Mouse (Mus musculus) layer of hippocampus, adult 2 months (tissue): ENCODE measurements around the gene Phyhd1. TPM values are rescaled to one million over a fixed set of nuclear protein-coding genes. Genes with fewer than 3 reads are reported as not detected.

ENCODE experiments used
- DNase-seq, 2 experiments: peaks; one replicate each; pipeline ENCODE4 v3.0.0; 2022; ENCODE audit warnings: low spot score in 2 of 2
- H3K27ac ChIP-seq: fragments of 200-600 bp; 2 replicates; pipeline ENCODE4 v1.8.1; 2022
- H3K4me3 ChIP-seq: fragments of 200-600 bp; 2 replicates; pipeline ENCODE4 v1.8.1; 2022; ENCODE audit warnings: mild to moderate bottlenecking
- CTCF ChIP-seq: fragments of 200-600 bp; conservative IDR thresholded peaks from 2 replicates; pipeline ENCODE4 v1.8.1; 2022; ENCODE audit warnings: antibody characterized with exemption, mild to moderate bottlenecking, moderate library complexity
- total RNA-seq, 2 experiments: library from RNA; stranded (reverse); gene quantifications; 2 replicates each; pipeline ENCODE4 v1.2.3; 2021

Gene Phyhd1
- total RNA-seq, 2 experiments from 2014 or later: 21.5 to 22.2 TPM

DNA sequence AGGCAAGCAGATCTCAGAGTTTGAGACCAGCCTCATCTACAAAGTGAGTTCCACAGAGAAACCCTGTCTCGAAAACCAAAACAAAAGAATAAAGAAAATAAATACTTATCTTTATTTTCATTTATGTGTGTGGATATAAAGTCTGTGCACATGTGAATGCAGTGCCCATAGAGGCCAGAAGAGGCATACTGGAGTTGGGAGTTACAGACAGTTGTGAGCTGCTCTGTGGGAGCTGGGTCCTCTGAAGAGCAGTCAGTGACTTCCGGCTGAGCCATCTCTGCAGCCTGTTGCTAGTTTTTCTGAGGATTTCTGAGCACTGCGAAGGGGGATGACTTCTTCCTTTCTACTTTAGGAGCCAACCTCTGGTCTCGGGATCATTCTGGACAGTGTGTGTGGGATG is 50.1 kb downstream of the Phyhd1 start:
- no peak for DNase-seq
- Histone ChIP-seq H3K4me3 (no peak overlapping the region), H3K27ac (no peak overlapping the region)
- peak; percentile 45 for TF ChIP-seq CTCF

DNA sequence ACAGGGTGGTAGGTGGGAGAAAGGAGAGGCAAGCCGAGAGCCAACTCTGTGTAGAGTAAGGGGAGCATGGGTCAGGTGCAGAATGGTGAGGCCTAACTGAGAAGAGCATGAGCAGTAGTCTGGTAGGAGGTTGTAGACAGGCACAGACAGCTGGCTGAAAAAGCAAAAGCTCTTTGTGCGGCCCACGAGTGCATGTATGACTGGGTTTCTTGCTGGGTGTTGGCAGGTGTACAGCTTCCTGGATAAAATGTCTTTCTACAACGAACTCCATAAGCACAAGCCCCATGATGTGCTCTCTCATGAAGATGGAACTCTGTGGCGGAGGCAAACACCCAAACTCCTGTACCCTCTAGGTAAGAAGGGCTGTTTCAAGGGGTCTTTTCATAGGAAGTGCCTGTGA is 51.0 kb downstream of the Phyhd1 start:
- Histone ChIP-seq H3K4me3 (no peak overlapping the region), H3K27ac (peak overlapping the region; percentile 43; the same call in 1 of the 2 replicates)
- no peak for TF ChIP-seq CTCF
- peak in 1 of 2 experiments; percentile 47 for DNase-seq

DNA sequence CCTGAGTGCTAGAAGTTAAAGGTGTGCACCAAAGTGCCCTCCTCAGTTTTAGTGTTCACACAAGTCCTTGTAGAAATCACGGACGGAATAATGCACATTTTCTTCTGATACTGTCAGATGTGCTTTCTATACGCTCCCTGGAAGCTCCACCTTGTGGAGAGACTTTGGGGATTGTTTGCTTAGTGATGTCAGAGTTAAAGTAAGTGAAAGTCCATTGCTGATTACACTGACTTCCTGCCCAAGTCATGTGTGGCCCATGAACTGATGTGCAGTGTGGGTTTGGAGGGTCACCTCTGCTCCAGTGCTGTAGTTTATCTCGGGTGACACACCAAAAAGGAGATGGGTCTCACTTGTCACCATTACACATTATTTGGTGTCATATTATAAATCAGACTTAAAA is 53.3 kb downstream of the Phyhd1 start:
- Histone ChIP-seq H3K27ac (no peak overlapping the region), H3K4me3 (no peak overlapping the region)
- TF ChIP-seq CTCF: no peak
- no peak for DNase-seq

DNA sequence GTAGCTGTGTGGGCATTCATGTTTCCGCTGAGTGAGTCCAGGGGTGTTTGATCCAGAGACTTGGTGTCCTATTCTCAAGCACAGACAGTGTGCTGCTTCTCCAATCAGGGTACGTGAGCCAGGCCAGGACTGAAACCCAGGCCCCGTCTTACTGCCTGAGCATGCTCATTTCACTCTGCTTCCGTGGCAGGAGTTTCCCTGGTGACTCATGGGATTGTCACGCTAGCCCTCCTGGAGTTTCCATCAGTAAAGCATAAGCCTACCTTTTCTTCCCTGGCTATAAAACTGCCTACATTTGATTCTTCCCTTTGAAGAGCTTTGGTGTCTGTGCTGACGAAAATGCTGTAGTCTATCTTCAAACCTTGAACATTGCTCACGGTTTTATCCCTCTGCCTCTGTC is 57.1 kb downstream of the Phyhd1 start:
- Histone ChIP-seq H3K27ac (no peak overlapping the region), H3K4me3 (no peak overlapping the region)
- TF ChIP-seq CTCF: no peak
- DNase-seq: no peak

DNA sequence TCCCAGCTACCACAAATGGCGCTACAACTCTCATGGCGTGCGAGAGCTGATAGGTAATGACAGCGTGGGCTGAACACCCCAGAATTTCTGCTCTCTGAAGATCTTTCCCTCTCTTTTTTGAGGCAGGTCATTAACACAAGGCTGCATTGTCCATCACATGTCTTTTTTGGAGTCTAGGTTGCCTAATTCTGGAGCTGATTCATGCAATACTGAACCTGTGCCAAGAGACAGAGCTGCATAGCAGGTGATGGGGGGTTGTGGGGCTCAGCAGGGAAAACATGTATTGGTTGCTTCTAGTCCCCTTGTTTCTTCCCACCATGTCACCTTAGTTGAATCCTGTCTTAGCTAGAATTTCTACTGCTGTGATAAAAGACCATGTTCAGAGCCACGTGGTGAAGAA is 59.3 kb downstream of the Phyhd1 start:
- Histone ChIP-seq H3K27ac (no peak overlapping the region), H3K4me3 (no peak overlapping the region)
- TF ChIP-seq CTCF: no peak
- no peak for DNase-seq

DNA sequence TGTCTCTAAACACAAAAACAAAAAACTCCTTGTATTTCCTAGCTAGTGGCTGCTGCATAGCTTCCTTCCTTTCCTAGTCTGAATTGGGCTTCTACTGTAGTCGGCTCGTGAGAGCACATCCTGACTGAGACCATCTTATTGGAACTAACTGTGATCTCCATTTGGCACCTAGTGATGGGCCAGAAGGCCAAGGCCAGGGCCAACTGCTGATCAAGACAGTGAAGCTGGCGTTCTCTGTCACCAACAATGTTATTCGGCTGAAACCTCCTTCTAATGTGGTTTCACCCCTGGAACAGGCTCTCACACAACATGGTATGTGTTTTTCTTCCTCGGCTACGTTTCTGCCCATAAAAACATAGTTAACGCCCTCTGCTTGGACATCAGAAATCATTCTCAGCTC is 61.3 kb downstream of the Phyhd1 start:
- Histone ChIP-seq H3K27ac (no peak overlapping the region), H3K4me3 (no peak overlapping the region)
- no peak for TF ChIP-seq CTCF
- no peak for DNase-seq

DNA sequence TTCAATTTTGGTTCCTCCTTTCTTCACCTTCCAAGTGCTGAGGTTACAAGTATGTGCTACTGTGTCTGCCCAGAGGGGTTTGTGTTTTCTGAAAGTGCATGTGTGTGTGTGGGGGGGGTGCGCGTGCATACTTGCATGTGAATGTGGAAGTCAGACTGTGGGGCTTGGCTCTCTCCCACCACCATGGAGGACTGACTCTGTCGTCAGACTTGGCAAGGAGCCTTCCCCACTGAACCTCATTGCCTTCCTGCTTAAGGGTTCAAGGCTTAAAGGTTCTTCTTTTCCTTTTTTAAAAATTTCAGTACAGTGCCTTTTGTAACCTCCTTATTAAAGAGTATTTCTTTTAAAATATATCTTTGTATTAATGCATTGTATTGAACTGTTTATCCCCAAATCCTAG is 62.8 kb downstream of the Phyhd1 start:
- Histone ChIP-seq H3K27ac (no peak overlapping the region), H3K4me3 (no peak overlapping the region)
- no peak for DNase-seq
- no peak for TF ChIP-seq CTCF

Other genes with a start within 250 kb of the Phyhd1 start
- 10 to 100 TPM; 37.3 to 37.4 TPM for gene Wdr34, start 217.3 kb upstream of the Phyhd1 start, total RNA-seq
- gene Set, start 208.8 kb upstream of the Phyhd1 start, total RNA-seq: 100 to 1,000 TPM; 171 to 197 TPM
- gene Pkn3, start 188.5 kb upstream of the Phyhd1 start, total RNA-seq: 1 to 10 TPM; 1.7 to 2.1 TPM
- gene Zdhhc12, start 172.6 kb upstream of the Phyhd1 start, total RNA-seq: 1 to 10 TPM; 7.6 to 9.1 TPM
- 100 to 1,000 TPM; 197 to 199 TPM for gene Zer1, start 141.6 kb upstream of the Phyhd1 start, total RNA-seq
- 10 to 100 TPM; 54.7 to 55.7 TPM for gene Tbc1d13, start 132.5 kb upstream of the Phyhd1 start, total RNA-seq
- 10 to 100 TPM; 17.6 to 24.1 TPM for gene Endog, start 94.7 kb upstream of the Phyhd1 start, total RNA-seq
- 10 to 100 TPM; 35.4 to 40.0 TPM for gene Spout1, start 87.7 kb upstream of the Phyhd1 start, total RNA-seq
- 10 to 100 TPM; 15.7 to 17.0 TPM for gene Kyat1, start 60.4 kb upstream of the Phyhd1 start, total RNA-seq
- 10 to 100 TPM; 56.8 to 59.3 TPM for gene Lrrc8a, start 28.5 kb upstream of the Phyhd1 start, total RNA-seq
- 10 to 100 TPM in 1 of 2 experiments, 1 to 10 TPM in 1; 8.7 to 10.9 TPM for gene Gm28035, start 25.6 kb upstream of the Phyhd1 start, total RNA-seq
- gene Gm28038, start 14.8 kb downstream of the Phyhd1 start, total RNA-seq: not detected
- 10 to 100 TPM; 22.1 to 22.2 TPM for gene Dolk, start 20.1 kb downstream of the Phyhd1 start, total RNA-seq
- 10 to 100 TPM; 19.0 to 25.9 TPM for gene Nup188, start 20.2 kb downstream of the Phyhd1 start, total RNA-seq
- gene Sh3glb2, start 93.1 kb downstream of the Phyhd1 start, total RNA-seq: 100 to 1,000 TPM; 287 to 288 TPM
- gene Miga2, start 98.0 kb downstream of the Phyhd1 start, total RNA-seq: 100 to 1,000 TPM; 112 to 120 TPM
- gene Dolpp1, start 126.1 kb downstream of the Phyhd1 start, total RNA-seq: 10 to 100 TPM; 22.8 to 24.0 TPM
- gene Crat, start 149.6 kb downstream of the Phyhd1 start, total RNA-seq: 10 to 100 TPM; 50.9 to 51.6 TPM
- gene Ptpa, start 149.8 kb downstream of the Phyhd1 start, total RNA-seq: 100 to 1,000 TPM; 152 to 168 TPM
- gene Ier5l, start 208.0 kb downstream of the Phyhd1 start, total RNA-seq: 10 to 100 TPM; 12.2 to 13.1 TPM